Mouse (Mus musculus) liver, embryonic 11.5 days (tissue): Measurements from ENCODE around the gene Frmd4a. TPM values are rescaled to one million over a fixed set of nuclear protein-coding genes. Genes with fewer than 3 reads are reported as not detected.
"Not testable (repeated sequence)": the region's sequence is repeated elsewhere in the genome, so short reads cannot be mapped to it uniquely, and the experiment has no call there.

Experiments used
- ATAC-seq: fragments of 200-750 bp; cut with Nextera tagmentation; replicated peaks from 2 replicates; pipeline ENCODE4 v1.8.0; 2017; ENCODE audit warnings: moderate number of reproducible peaks, mild to moderate bottlenecking, moderate TSS enrichment, moderate library complexity; ENCODE audit not compliant: low FRiP score
- DNase-seq: peaks from one replicate; pipeline ENCODE4 v3.0.0-alpha.2; 2017; ENCODE audit warnings: low spot score
- H3K27ac ChIP-seq: fragments of 300-500 bp; sonication (generic); 2 replicates; pipeline ENCODE4 v1.5.1; 2014; ENCODE audit warnings: mild to moderate bottlenecking, low read depth, low read length, control low read depth
- H3K27me3 ChIP-seq: fragments of 300-500 bp; sonication (generic); replicated peaks from 2 replicates; pipeline ENCODE4 v1.6.1; 2014; ENCODE audit warnings: low read length, mixed read lengths; ENCODE audit not compliant: control insufficient read depth, insufficient read depth
- H3K36me3 ChIP-seq: fragments of 300-500 bp; sonication (generic); 2 replicates; pipeline ENCODE4 v1.6.1; 2014; ENCODE audit warnings: mild to moderate bottlenecking, low read length, moderate library complexity, mixed read lengths; ENCODE audit not compliant: control insufficient read depth, insufficient read depth
- H3K4me1 ChIP-seq: fragments of 300-500 bp; sonication (generic); replicated peaks from 2 replicates; pipeline ENCODE4 v1.6.1; 2014; ENCODE audit warnings: low read length, mixed read lengths; ENCODE audit not compliant: control insufficient read depth, insufficient read depth
- H3K4me2 ChIP-seq: fragments of 300-500 bp; sonication (generic); 2 replicates; pipeline ENCODE4 v1.6.1; 2014; ENCODE audit warnings: mild to moderate bottlenecking, control low read depth, moderate library complexity
- H3K4me3 ChIP-seq: fragments of 300-500 bp; sonication (generic); 2 replicates; pipeline ENCODE4 v1.5.1; 2014; ENCODE audit warnings: low read depth, low read length, control low read depth
- H3K9ac ChIP-seq: fragments of 300-500 bp; sonication (generic); 2 replicates; pipeline ENCODE4 v1.6.1; 2014; ENCODE audit warnings: low read depth, low read length, control low read depth
- H3K9me3 ChIP-seq: fragments of 300-500 bp; sonication (generic); 2 replicates; pipeline ENCODE4 v1.6.1; 2016; ENCODE audit warnings: low read length, inconsistent platforms, mixed read lengths; ENCODE audit not compliant: control insufficient read depth
- WGBS: fragments of 180-500 bp; shearing (Covaris S2); extraction: QIAGEN DNeasy Blood & Tissue Kit; methylation state at CpG from one replicate; pipeline ENCODE4 v1.1.7; 2014; 5-methylcytosine and 5-hydroxymethylcytosine counted together
- polyA plus RNA-seq: library from polyadenylated mRNA; unstranded; fragments of >200 nt; fragmentation: Nextera tagmentation; extraction: Ambion mirVana; gene quantifications from 2 replicates; pipeline ENCODE4 v1.2.1, GENCODE M21; 2014

Gene Frmd4a
- polyA plus RNA-seq, 1 experiment from 2014 or later: 18.6 TPM

- no peaks in the 10 kb centered on the region for H3K27me3 ChIP-seq
- H3K9me3 ChIP-seq: no peaks in the 10 kb centered on the region
- no peaks in the 10 kb centered on the region for H3K36me3 ChIP-seq
- no peak overlapping the region for H3K9ac ChIP-seq
- no peak overlapping the region for H3K4me2 ChIP-seq
- 87% methylated on average over 5 of the region's 5 CpGs for WGBS
- no peaks in the 10 kb centered on the region for H3K4me1 ChIP-seq
- ATAC-seq (no peak), DNase-seq (no peak)
- no peak overlapping the region for H3K4me3 ChIP-seq
- no peak overlapping the region for H3K27ac ChIP-seq
These were observed 220.2 kb downstream of the Frmd4a start for GRCm38 (mm10) chr2:4237686-4238085.

GRCm38 (mm10) chr2:4249723-4250122 lies 232.2 kb downstream of the Frmd4a start:
- Histone ChIP-seq H3K27me3 (no peaks in the 10 kb centered on the region), H3K9ac (no peak overlapping the region), H3K36me3 (no peaks in the 10 kb centered on the region), H3K4me3 (no peak overlapping the region), H3K9me3 (no peaks in the 10 kb centered on the region), H3K4me2 (no peak overlapping the region), H3K4me1 (no peaks in the 10 kb centered on the region), H3K27ac (no peak overlapping the region)
- DNase-seq: no peak
- WGBS: 43% methylated on average over 6 of the region's 6 CpGs
- no peak for ATAC-seq

GRCm38 (mm10) chr2:4252541-4253291 lies 235.2 kb downstream of the Frmd4a start:
- Histone ChIP-seq H3K27me3 (no peaks in the 10 kb centered on the region), H3K4me1 (no peaks in the 10 kb centered on the region), H3K27ac (peak overlapping the region; percentile 3; the same call in 1 of the 2 replicates), H3K9me3 (no peaks in the 10 kb centered on the region), H3K9ac (no peak overlapping the region), H3K4me3 (no peak overlapping the region), H3K4me2 (no peak overlapping the region), H3K36me3 (no peaks in the 10 kb centered on the region)
- ATAC-seq (no peak), DNase-seq (no peak)
- 59% methylated on average over 9 of the region's 9 CpGs for WGBS

GRCm38 (mm10) chr2:4253348-4253747 lies 235.8 kb downstream of the Frmd4a start:
- no peaks in the 10 kb centered on the region for H3K9me3 ChIP-seq
- ATAC-seq (no peak), DNase-seq (no peak)
- WGBS: 31% methylated on average over 4 of the region's 4 CpGs
- H3K36me3 ChIP-seq: no peaks in the 10 kb centered on the region
- peak overlapping the region; percentile 3; the same call in 1 of the 2 replicates for H3K27ac ChIP-seq
- H3K9ac ChIP-seq: no peak overlapping the region
- no peaks in the 10 kb centered on the region for H3K27me3 ChIP-seq
- H3K4me2 ChIP-seq: no peak overlapping the region
- H3K4me3 ChIP-seq: no peak overlapping the region
- no peaks in the 10 kb centered on the region for H3K4me1 ChIP-seq

- no peak for DNase-seq
- 66% methylated on average over 5 of the region's 5 CpGs for WGBS
These were observed 236.6 kb downstream of the Frmd4a start for GRCm38 (mm10) chr2:4254083-4254482.

GRCm38 (mm10) chr2:4256242-4256641 lies 238.7 kb downstream of the Frmd4a start:
- ATAC-seq (no peak), DNase-seq (no peak)
- no peaks in the 10 kb centered on the region for H3K36me3 ChIP-seq
- H3K27ac ChIP-seq: no peak overlapping the region
- H3K9me3 ChIP-seq: no peaks in the 10 kb centered on the region; the same call in 1 of the 2 replicates
- no peaks in the 10 kb centered on the region for H3K4me1 ChIP-seq
- H3K4me3 ChIP-seq: no peak overlapping the region
- no peak overlapping the region for H3K9ac ChIP-seq
- WGBS: 75% methylated on average over 2 of the region's 2 CpGs
- no peaks in the 10 kb centered on the region for H3K27me3 ChIP-seq
- no peak overlapping the region for H3K4me2 ChIP-seq

More at GRCm38 (mm10) chr2:4254083-4254482, 236.6 kb downstream of the Frmd4a start:
- H3K4me1 ChIP-seq: no peaks in the 10 kb centered on the region
- no peak overlapping the region for H3K9ac ChIP-seq
- no peaks in the 10 kb centered on the region for H3K36me3 ChIP-seq
- H3K27ac ChIP-seq: no peak overlapping the region
- H3K9me3 ChIP-seq: no peaks in the 10 kb centered on the region; the same call in 1 of the 2 replicates
- H3K27me3 ChIP-seq: no peaks in the 10 kb centered on the region
- H3K4me2 ChIP-seq: no peak overlapping the region
- no peak overlapping the region for H3K4me3 ChIP-seq
- no peak for ATAC-seq

- Histone ChIP-seq H3K27me3 (no peaks in the 10 kb centered on the region), H3K9ac (no peak overlapping the region), H3K4me1 (no peaks in the 10 kb centered on the region), H3K36me3 (no peaks in the 10 kb centered on the region), H3K4me3 (no peak overlapping the region), H3K9me3 (no peaks in the 10 kb centered on the region; the same call in 1 of the 2 replicates), H3K4me2 (no peak overlapping the region), H3K27ac (no peak overlapping the region)
- WGBS: 86% methylated on average over 1 of the region's 1 CpGs
- ATAC-seq: no peak
- no peak for DNase-seq
These were observed 240.1 kb downstream of the Frmd4a start for GRCm38 (mm10) chr2:4257604-4258003.

- H3K4me3 ChIP-seq, H3K27me3 ChIP-seq, H3K9ac ChIP-seq, H3K27ac ChIP-seq, ATAC-seq, H3K4me2 ChIP-seq, H3K36me3 ChIP-seq, DNase-seq, H3K9me3 ChIP-seq, H3K4me1 ChIP-seq: not testable (repeated sequence)
- WGBS: 71% methylated on average over 12 of the region's 12 CpGs
These were observed 241.3 kb downstream of the Frmd4a start for GRCm38 (mm10) chr2:4258803-4259202.
